Mouse (Mus musculus): ENCODE measurements around the gene Exoc4. TPM values are rescaled to one million over a fixed set of nuclear protein-coding genes. Genes with fewer than 3 reads are reported as not detected.

Exoc4 gene
- polyA plus RNA-seq, 1 experiment from 2014 or later, result 25.4 TPM

- no peak overlapping the region for H3K27ac ChIP-seq (ENCODE audit: low read depth, low read length)
- H3K4me2 ChIP-seq (ENCODE audit: low read depth), result no peak overlapping the region
- WGBS, result 84% methylated on average over 1 of the region's 1 CpGs
- DNase-seq (ENCODE audit: low spot score) (no peak), ATAC-seq (ENCODE audit: insufficient read depth, low FRiP score, low TSS enrichment) (no peak)
- H3K27me3 ChIP-seq (ENCODE audit: control insufficient read depth, insufficient read depth, low read length), result no peaks in the 10 kb centered on the region
- no peaks in the 10 kb centered on the region for H3K9me3 ChIP-seq (ENCODE audit: control insufficient read depth, low read length)
- no peak overlapping the region for H3K4me3 ChIP-seq (ENCODE audit: low read depth, low read length)
- no peak overlapping the region for H3K9ac ChIP-seq (ENCODE audit: low read length)
- no peaks in the 10 kb centered on the region for H3K4me1 ChIP-seq (ENCODE audit: control insufficient read depth, insufficient read depth, low read length)
- H3K36me3 ChIP-seq (ENCODE audit: control insufficient read depth, insufficient read depth, low read length), result no peaks in the 10 kb centered on the region
These were observed 622.4 kb downstream of the Exoc4 start for GRCm38 (mm10) chr6:33871286-33871685.

GRCm38 (mm10) chr6:33872192-33872591 lies 623.3 kb downstream of the Exoc4 start:
- no peak overlapping the region for H3K4me3 ChIP-seq (ENCODE audit: low read depth, low read length)
- H3K4me2 ChIP-seq (ENCODE audit: low read depth), result no peak overlapping the region
- no peak overlapping the region for H3K9ac ChIP-seq (ENCODE audit: low read length)
- DNase-seq (ENCODE audit: low spot score), result no peak
- 67% methylated on average over 1 of the region's 1 CpGs for WGBS
- H3K27ac ChIP-seq (ENCODE audit: low read depth, low read length), result no peak overlapping the region
- no peaks in the 10 kb centered on the region for H3K27me3 ChIP-seq (ENCODE audit: control insufficient read depth, insufficient read depth, low read length)
- H3K36me3 ChIP-seq (ENCODE audit: control insufficient read depth, insufficient read depth, low read length), result no peaks in the 10 kb centered on the region
- H3K4me1 ChIP-seq (ENCODE audit: control insufficient read depth, insufficient read depth, low read length), result no peaks in the 10 kb centered on the region
- no peak for ATAC-seq (ENCODE audit: insufficient read depth, low FRiP score, low TSS enrichment)
- no peaks in the 10 kb centered on the region for H3K9me3 ChIP-seq (ENCODE audit: control insufficient read depth, low read length)

GRCm38 (mm10) chr6:33873000-33873399 lies 624.1 kb downstream of the Exoc4 start:
- no peak overlapping the region for H3K9ac ChIP-seq (ENCODE audit: low read length)
- no peaks in the 10 kb centered on the region for H3K9me3 ChIP-seq (ENCODE audit: control insufficient read depth, low read length)
- H3K4me3 ChIP-seq (ENCODE audit: low read depth, low read length), result no peak overlapping the region
- no peak for ATAC-seq (ENCODE audit: insufficient read depth, low FRiP score, low TSS enrichment)
- DNase-seq (ENCODE audit: low spot score), result no peak
- no peaks in the 10 kb centered on the region for H3K4me1 ChIP-seq (ENCODE audit: control insufficient read depth, insufficient read depth, low read length)
- no peak overlapping the region for H3K27ac ChIP-seq (ENCODE audit: low read depth, low read length)
- H3K4me2 ChIP-seq (ENCODE audit: low read depth), result no peak overlapping the region
- no peaks in the 10 kb centered on the region for H3K36me3 ChIP-seq (ENCODE audit: control insufficient read depth, insufficient read depth, low read length)
- H3K27me3 ChIP-seq (ENCODE audit: control insufficient read depth, insufficient read depth, low read length), result no peaks in the 10 kb centered on the region
- WGBS, result 83% methylated on average over 5 of the region's 5 CpGs

GRCm38 (mm10) chr6:33874291-33875014 lies 625.6 kb downstream of the Exoc4 start:
- Histone ChIP-seq H3K9me3 (ENCODE audit: control insufficient read depth, low read length) (no peaks in the 10 kb centered on the region), H3K27me3 (ENCODE audit: control insufficient read depth, insufficient read depth, low read length) (no peaks in the 10 kb centered on the region), H3K4me1 (ENCODE audit: control insufficient read depth, insufficient read depth, low read length) (no peaks in the 10 kb centered on the region), H3K4me3 (ENCODE audit: low read depth, low read length) (no peak overlapping the region), H3K4me2 (ENCODE audit: low read depth) (no peak overlapping the region), H3K36me3 (ENCODE audit: control insufficient read depth, insufficient read depth, low read length) (no peaks in the 10 kb centered on the region), H3K27ac (ENCODE audit: low read depth, low read length) (no peak overlapping the region), H3K9ac (ENCODE audit: low read length) (no peak overlapping the region)
- ATAC-seq (ENCODE audit: insufficient read depth, low FRiP score, low TSS enrichment) (no peak), DNase-seq (ENCODE audit: low spot score) (no peak)
- WGBS, result 64% methylated on average over 8 of the region's 8 CpGs

- Histone ChIP-seq H3K9ac (ENCODE audit: low read length) (no peak overlapping the region), H3K4me1 (ENCODE audit: control insufficient read depth, insufficient read depth, low read length) (no peaks in the 10 kb centered on the region), H3K36me3 (ENCODE audit: control insufficient read depth, insufficient read depth, low read length) (no peaks in the 10 kb centered on the region), H3K4me3 (ENCODE audit: low read depth, low read length) (no peak overlapping the region), H3K27ac (ENCODE audit: low read depth, low read length) (no peak overlapping the region), H3K9me3 (ENCODE audit: control insufficient read depth, low read length) (no peaks in the 10 kb centered on the region), H3K27me3 (ENCODE audit: control insufficient read depth, insufficient read depth, low read length) (no peaks in the 10 kb centered on the region), H3K4me2 (ENCODE audit: low read depth) (no peak overlapping the region)
- DNase-seq (ENCODE audit: low spot score) (no peak), ATAC-seq (ENCODE audit: insufficient read depth, low FRiP score, low TSS enrichment) (no peak)
- WGBS, result 90% methylated on average over 9 of the region's 9 CpGs
These were observed 635.3 kb downstream of the Exoc4 start for GRCm38 (mm10) chr6:33884141-33884683.

- Histone ChIP-seq H3K36me3 (ENCODE audit: control insufficient read depth, insufficient read depth, low read length) (no peaks in the 10 kb centered on the region), H3K4me3 (ENCODE audit: low read depth, low read length) (no peak overlapping the region), H3K4me1 (ENCODE audit: control insufficient read depth, insufficient read depth, low read length) (no peaks in the 10 kb centered on the region), H3K9me3 (ENCODE audit: control insufficient read depth, low read length) (no peaks in the 10 kb centered on the region), H3K27ac (ENCODE audit: low read depth, low read length) (no peak overlapping the region), H3K9ac (ENCODE audit: low read length) (no peak overlapping the region), H3K27me3 (ENCODE audit: control insufficient read depth, insufficient read depth, low read length) (no peaks in the 10 kb centered on the region), H3K4me2 (ENCODE audit: low read depth) (no peak overlapping the region)
- no peak for DNase-seq (ENCODE audit: low spot score)
- no peak for ATAC-seq (ENCODE audit: insufficient read depth, low FRiP score, low TSS enrichment)
- WGBS, result 95% methylated on average over 2 of the region's 2 CpGs
These were observed 638.1 kb downstream of the Exoc4 start for GRCm38 (mm10) chr6:33886941-33887340.

GRCm38 (mm10) chr6:33890926-33891325 lies 642.0 kb downstream of the Exoc4 start:
- no peak for DNase-seq (ENCODE audit: low spot score)
- 78% methylated on average over 1 of the region's 1 CpGs for WGBS

GRCm38 (mm10) chr6:33892142-33892541 lies 643.3 kb downstream of the Exoc4 start:
- 63% methylated on average over 2 of the region's 2 CpGs for WGBS

More at GRCm38 (mm10) chr6:33890926-33891325, 642.0 kb downstream of the Exoc4 start:
- no peak for ATAC-seq (ENCODE audit: insufficient read depth, low FRiP score, low TSS enrichment)
- H3K9me3 ChIP-seq (ENCODE audit: control insufficient read depth, low read length), result no peaks in the 10 kb centered on the region
- no peak overlapping the region for H3K4me2 ChIP-seq (ENCODE audit: low read depth)
- H3K4me1 ChIP-seq (ENCODE audit: control insufficient read depth, insufficient read depth, low read length), result no peaks in the 10 kb centered on the region
- H3K9ac ChIP-seq (ENCODE audit: low read length), result no peak overlapping the region
- H3K36me3 ChIP-seq (ENCODE audit: control insufficient read depth, insufficient read depth, low read length), result no peaks in the 10 kb centered on the region
- no peaks in the 10 kb centered on the region for H3K27me3 ChIP-seq (ENCODE audit: control insufficient read depth, insufficient read depth, low read length)
- no peak overlapping the region for H3K27ac ChIP-seq (ENCODE audit: low read depth, low read length)
- no peak overlapping the region for H3K4me3 ChIP-seq (ENCODE audit: low read depth, low read length)

GRCm38 (mm10) chr6:33899973-33900372 lies 651.1 kb downstream of the Exoc4 start:
- no peaks in the 10 kb centered on the region for H3K4me1 ChIP-seq (ENCODE audit: control insufficient read depth, insufficient read depth, low read length)
- H3K4me2 ChIP-seq (ENCODE audit: low read depth), result no peak overlapping the region
- WGBS, result 89% methylated on average over 5 of the region's 5 CpGs
- no peaks in the 10 kb centered on the region for H3K36me3 ChIP-seq (ENCODE audit: control insufficient read depth, insufficient read depth, low read length)
- no peak overlapping the region for H3K27ac ChIP-seq (ENCODE audit: low read depth, low read length)
- ATAC-seq (ENCODE audit: insufficient read depth, low FRiP score, low TSS enrichment) (no peak), DNase-seq (ENCODE audit: low spot score) (no peak)
- no peak overlapping the region for H3K9ac ChIP-seq (ENCODE audit: low read length)
- H3K27me3 ChIP-seq (ENCODE audit: control insufficient read depth, insufficient read depth, low read length), result no peaks in the 10 kb centered on the region
- H3K4me3 ChIP-seq (ENCODE audit: low read depth, low read length), result no peak overlapping the region
- H3K9me3 ChIP-seq (ENCODE audit: control insufficient read depth, low read length), result no peaks in the 10 kb centered on the region

More at GRCm38 (mm10) chr6:33892142-33892541, 643.3 kb downstream of the Exoc4 start:
- H3K9me3 ChIP-seq (ENCODE audit: control insufficient read depth, low read length), result no peaks in the 10 kb centered on the region
- ATAC-seq (ENCODE audit: insufficient read depth, low FRiP score, low TSS enrichment), result no peak
- no peaks in the 10 kb centered on the region for H3K4me1 ChIP-seq (ENCODE audit: control insufficient read depth, insufficient read depth, low read length)
- no peaks in the 10 kb centered on the region for H3K27me3 ChIP-seq (ENCODE audit: control insufficient read depth, insufficient read depth, low read length)
- H3K36me3 ChIP-seq (ENCODE audit: control insufficient read depth, insufficient read depth, low read length), result no peaks in the 10 kb centered on the region
- no peak overlapping the region for H3K4me2 ChIP-seq (ENCODE audit: low read depth)
- H3K27ac ChIP-seq (ENCODE audit: low read depth, low read length), result no peak overlapping the region
- H3K9ac ChIP-seq (ENCODE audit: low read length), result no peak overlapping the region
- no peak overlapping the region for H3K4me3 ChIP-seq (ENCODE audit: low read depth, low read length)
- no peak for DNase-seq (ENCODE audit: low spot score)
